Mouse (Mus musculus) lung, postnatal 10 days (tissue): Measurements from ENCODE around the gene Tnfsf9.

Source experiments
- DNase-seq: peaks from one replicate; pipeline ENCODE4 v3.0.0; 2021

Tnfsf9 gene

GRCm38 (mm10) chr17:57105181-57106034 is at the start of gene Tnfsf9:
Gene Tnfsf9, plus strand, starts transcription at chr17:57105325.
- DNase-seq, result peak; percentile 29

GRCm38 (mm10) chr17:57056246-57056645 is 48.9 kb upstream of the Tnfsf9 start:
- no peak for DNase-seq

GRCm38 (mm10) chr17:57058891-57059485 is 46.1 kb upstream of the Tnfsf9 start, which contains the start of gene Crb3:
Gene Crb3, plus strand, starts transcription at chr17:57059105.
- peak; percentile 46 for DNase-seq

GRCm38 (mm10) chr17:57059486-57059977 is 45.6 kb upstream of the Tnfsf9 start, which contains the start of gene Slc25a23:
Gene Slc25a23, minus strand, starts transcription at chr17:57059863.
- peak; percentile 72 for DNase-seq

- DNase-seq, result peak; percentile 96
Measured at GRCm38 (mm10) chr17:57060231-57060801, 44.8 kb upstream of the Tnfsf9 start.

- no peak for DNase-seq
Measured at GRCm38 (mm10) chr17:57061069-57061468, 44.1 kb upstream of the Tnfsf9 start.

GRCm38 (mm10) chr17:57062011-57062521 is 43.1 kb upstream of the Tnfsf9 start:
- peak; percentile 76 for DNase-seq

GRCm38 (mm10) chr17:57062548-57062947 is 42.6 kb upstream of the Tnfsf9 start:
- no peak for DNase-seq

- DNase-seq, result peak; percentile 50
Measured at GRCm38 (mm10) chr17:57063031-57063430, 42.1 kb upstream of the Tnfsf9 start.

- DNase-seq, result no peak
Measured at GRCm38 (mm10) chr17:57066908-57067307, 38.2 kb upstream of the Tnfsf9 start.

GRCm38 (mm10) chr17:57070272-57070671 is 34.9 kb upstream of the Tnfsf9 start:
- no peak for DNase-seq

- peak; percentile 61 for DNase-seq
Measured at GRCm38 (mm10) chr17:57070699-57071098, 34.4 kb upstream of the Tnfsf9 start.

GRCm38 (mm10) chr17:57076916-57077315 is 28.2 kb upstream of the Tnfsf9 start:
- no peak for DNase-seq

GRCm38 (mm10) chr17:57078336-57078735 is 26.8 kb upstream of the Tnfsf9 start, which contains the start of gene Dennd1c:
Gene Dennd1c, minus strand, starts transcription at chr17:57078514.
- DNase-seq, result peak; percentile 30

GRCm38 (mm10) chr17:57079919-57080318 is 25.2 kb upstream of the Tnfsf9 start:
- no peak for DNase-seq

- no peak for DNase-seq
Measured at GRCm38 (mm10) chr17:57081234-57081842, 23.8 kb upstream of the Tnfsf9 start.

- no peak for DNase-seq
Measured at GRCm38 (mm10) chr17:57082481-57082880, 22.6 kb upstream of the Tnfsf9 start.

- no peak for DNase-seq
Measured at GRCm38 (mm10) chr17:57085970-57086757, 19.0 kb upstream of the Tnfsf9 start.

- peak; percentile 74 for DNase-seq
Measured at GRCm38 (mm10) chr17:57087049-57087832, 17.9 kb upstream of the Tnfsf9 start, which contains the start of gene Tubb4a. Gene Tubb4a, minus strand, starts transcription at chr17:57087782.

- no peak for DNase-seq
Measured at GRCm38 (mm10) chr17:57094222-57094621, 10.9 kb upstream of the Tnfsf9 start.
